Mouse (Mus musculus): ENCODE data around the gene Fam189a2. TPM values are rescaled to one million over a fixed set of nuclear protein-coding genes. Genes with fewer than 3 reads are reported as not detected.
A peak's percentile ranks its signal among the peaks of the same experiment; 100 is the strongest.

The Fam189a2 gene
- total RNA-seq (2021): 10 to 100 TPM; 22.5 to 31.0 TPM
- long read RNA-seq, experiment 1, transcript Fam189a2-201 (11 exons, 2,548 nt): major isoform, 14 of 17 reads
- long read RNA-seq, experiment 1, partial matches to known transcripts: 1 of 17 reads
- long read RNA-seq, experiment 1, other reads (novel, unspliced or antisense): 2 of 17 reads
- long read RNA-seq, experiment 2, transcript Fam189a2-201 (11 exons, 2,548 nt): major isoform, 27 of 37 reads
- long read RNA-seq, experiment 2, partial matches to known transcripts: 3 of 37 reads
- long read RNA-seq, experiment 2, other reads (novel, unspliced or antisense): 7 of 37 reads

DNA sequence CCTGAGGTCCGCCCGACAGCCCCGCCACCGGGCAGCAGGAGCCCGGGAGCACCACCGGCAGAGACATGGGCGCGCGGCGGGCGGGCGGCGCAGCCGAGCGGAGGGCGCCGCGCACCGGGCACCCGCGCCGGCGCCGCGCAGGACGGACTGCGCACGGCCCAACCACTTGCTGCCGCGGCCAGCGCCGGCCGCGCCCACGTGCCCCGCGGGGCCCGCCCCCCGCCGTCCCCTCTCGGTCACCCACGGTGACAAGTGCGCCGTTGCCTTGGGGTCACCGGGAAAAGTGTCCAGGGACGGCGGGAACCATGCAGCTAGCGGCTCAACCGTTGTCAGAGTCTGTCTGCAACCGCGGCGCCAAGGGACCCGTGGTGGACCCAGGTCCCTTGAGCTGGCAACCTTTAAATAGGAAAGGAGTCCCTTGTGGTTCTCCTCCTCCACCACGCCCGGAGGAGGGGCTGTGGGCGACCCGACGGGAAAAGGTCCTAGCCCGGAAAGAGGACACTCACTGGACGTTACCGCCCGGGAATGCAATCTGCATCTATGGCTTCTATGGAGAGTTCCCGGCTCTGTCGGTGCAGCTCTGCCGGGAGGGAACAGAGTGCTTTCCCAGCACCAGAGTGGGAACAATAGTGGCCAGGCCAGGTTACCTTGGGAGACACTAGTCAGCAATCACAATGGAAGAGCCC lies at the start of gene Fam189a2:
Fam189a2 (minus strand) TSS at position 149 of the 686 bp plus-strand sequence.
- peak; percentile 42 for DNase-seq

DNA sequence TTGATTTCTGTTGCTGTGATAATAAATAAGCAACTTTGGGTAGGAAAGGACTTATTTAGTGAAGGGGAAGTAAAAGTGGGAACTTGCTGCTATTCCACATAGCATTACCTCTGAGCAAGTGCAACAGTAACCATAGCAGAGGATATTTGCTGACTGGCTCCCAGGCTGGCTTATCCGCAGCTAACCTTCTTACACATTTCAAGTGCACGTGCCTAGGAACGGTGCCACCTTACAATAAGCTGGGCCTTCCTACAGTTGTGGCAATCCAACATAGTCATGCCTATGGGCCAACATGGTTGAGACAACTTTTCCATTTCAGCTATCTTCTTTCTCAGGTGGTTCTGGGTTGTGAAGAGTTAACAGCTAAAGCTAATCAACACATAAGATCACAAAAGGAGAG lies 46.8 kb upstream of the Fam189a2 start:
- no peak for DNase-seq

DNA sequence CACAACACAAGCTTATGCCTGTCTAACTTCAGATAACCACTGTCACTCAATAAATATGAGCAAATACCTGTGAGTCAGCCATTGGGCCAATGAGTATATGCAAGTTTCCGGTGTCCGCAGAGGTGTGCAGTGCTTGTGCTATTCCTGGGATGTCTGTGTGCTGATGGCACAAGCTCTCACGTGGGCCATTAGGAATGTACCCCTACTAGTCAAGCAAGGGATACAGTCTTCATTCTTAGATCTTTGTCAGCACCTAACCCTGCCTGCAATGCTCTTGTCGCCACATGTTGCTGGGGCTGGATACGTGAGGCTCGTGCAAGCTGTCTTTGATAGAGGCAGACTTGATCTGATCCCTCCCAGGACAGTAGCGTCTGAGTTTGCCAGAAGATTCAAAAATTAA lies 45.7 kb upstream of the Fam189a2 start:
- no peak for DNase-seq

DNA sequence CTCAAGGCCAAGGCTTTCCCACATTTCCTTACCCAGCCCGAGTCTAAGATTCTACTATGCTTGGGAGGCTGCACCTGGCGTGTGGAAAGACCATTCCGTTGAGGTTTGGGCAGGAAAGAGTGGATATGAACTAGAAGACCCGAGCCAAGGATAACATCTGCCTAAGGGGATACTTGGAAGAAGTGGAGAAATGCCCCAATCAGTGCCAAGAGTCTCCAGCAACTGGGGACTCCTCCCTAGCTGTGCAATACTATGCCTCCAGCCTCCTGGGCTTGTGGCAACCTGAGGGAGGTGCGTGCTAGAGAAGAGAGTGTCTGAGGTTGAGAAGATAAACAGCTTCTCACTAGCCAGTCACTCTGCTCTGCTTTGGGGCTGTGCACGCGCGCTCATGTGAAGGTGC lies 45.1 kb upstream of the Fam189a2 start:
- DNase-seq: no peak

DNA sequence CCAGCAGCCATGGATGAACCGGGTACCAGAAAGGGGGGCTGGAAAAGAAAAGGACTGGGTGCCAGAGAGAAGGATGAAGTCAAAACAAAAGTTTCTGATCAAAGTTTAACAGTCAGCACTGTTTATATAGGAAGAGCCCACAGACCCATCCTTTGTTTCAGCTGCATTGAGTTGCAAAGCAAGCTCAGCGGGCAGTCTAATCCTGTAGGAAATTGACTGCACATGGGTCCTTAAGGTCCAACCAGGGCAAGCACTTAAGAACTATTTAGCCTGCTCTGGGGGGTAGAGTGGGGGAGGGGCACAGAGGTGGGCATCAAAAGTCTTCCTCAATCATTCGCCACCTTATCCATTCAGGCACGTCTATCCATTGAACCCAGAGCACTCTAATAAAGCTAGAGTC lies 42.3 kb upstream of the Fam189a2 start:
- no peak for DNase-seq

DNA sequence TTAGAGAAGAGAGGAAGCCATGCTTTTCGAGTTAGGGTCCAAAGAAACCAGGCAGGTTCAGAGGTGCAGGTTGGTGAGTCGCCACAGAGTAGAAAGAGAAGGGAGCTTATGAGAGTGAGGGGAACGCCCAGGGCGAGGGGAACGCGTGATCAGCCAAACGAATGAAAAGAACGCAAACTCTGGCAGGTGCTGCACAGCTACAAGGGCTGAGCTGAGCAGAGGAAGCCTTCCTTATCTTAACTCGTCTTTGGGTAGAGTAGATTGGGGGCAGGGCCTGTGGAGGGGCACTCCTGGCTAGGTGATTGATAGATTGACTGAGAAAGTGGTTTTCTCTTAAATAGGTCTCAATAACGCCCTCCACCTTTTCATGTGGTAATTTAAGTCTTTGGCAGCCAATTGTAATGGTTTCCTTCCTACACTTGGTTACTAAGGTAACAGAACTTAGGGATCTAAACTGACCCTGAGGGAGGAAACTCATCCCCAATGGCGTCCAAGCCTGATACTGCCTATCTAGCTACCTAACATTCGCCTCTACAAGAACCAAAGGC lies 33.6 kb upstream of the Fam189a2 start:
- no peak for DNase-seq

DNA sequence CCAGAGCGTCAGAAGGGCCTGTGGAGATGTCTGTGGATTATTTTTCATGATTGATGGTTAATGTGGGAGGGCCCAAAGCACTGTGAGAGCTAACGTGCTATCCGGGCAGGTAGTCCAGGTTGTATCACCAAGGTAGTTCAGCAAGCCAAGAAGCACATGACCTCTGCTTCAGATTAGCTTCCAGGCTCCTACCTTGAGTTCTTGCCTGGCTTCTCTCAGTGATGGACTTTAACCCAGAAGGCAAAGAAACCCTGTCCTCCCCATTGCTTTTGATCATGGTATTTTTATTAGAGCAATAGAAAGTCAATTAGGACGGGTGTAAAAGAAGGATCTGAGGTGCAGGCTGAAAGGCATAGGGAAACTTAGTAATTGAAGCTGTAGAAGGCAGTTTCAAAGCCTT lies 32.8 kb upstream of the Fam189a2 start:
- DNase-seq: no peak

DNA sequence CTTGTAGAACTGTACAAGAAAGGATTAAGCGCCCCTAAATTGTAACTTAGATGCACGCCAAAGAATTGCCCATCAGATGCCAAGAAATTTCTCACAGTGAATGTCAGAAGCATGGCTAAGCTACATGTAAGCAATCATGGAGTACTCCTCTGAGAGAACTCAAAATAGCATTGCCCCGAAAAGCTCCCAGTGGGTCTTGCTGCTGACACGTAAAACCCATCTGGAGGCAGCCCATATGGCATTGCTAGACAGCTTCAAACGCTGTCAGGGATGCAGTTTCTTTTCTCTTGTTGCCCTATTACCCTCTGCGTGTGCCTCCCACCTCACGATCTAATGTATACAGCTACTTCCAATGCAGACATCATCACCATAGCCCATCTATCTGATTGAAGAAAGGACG lies 28.0 kb upstream of the Fam189a2 start:
- no peak for DNase-seq

DNA sequence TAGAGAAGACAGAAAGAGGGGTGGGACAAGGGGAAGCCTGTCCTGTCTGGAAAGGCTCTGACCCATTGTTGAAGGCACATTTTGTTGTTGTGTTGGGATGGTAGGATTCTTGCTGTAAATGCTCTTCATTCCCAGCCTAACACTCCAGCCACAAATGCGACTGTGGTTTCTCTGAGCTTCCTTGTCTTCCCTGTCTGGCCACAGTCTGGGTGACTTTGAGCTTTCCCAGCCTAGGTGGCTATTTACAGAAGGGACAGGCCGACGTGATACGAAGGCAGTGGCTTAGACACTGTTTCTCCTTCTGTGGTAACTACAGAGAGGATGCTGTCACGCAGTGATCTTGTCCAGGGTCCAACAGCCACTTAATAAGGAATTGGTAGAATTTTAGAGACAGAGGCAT lies 27.2 kb upstream of the Fam189a2 start:
- DNase-seq: no peak

DNA sequence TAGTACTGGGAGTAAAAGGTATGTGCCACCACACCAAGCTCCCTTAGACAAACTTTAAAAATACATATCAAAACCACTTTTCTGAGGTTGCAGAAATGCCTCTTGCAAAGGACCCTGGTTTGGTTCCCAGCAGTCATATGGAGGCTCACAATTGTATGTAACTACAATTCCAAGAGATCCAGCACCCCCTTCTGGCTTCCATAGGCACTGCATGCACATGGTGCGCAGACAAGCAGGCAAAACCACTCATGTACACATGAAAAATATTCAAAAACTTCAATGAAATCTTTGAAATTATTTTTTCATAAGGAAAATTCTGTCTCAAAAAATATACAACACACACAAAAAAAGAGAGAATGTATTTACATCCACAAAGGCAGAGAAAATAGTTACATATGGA lies 26.1 kb upstream of the Fam189a2 start:
- DNase-seq: no peak

DNA sequence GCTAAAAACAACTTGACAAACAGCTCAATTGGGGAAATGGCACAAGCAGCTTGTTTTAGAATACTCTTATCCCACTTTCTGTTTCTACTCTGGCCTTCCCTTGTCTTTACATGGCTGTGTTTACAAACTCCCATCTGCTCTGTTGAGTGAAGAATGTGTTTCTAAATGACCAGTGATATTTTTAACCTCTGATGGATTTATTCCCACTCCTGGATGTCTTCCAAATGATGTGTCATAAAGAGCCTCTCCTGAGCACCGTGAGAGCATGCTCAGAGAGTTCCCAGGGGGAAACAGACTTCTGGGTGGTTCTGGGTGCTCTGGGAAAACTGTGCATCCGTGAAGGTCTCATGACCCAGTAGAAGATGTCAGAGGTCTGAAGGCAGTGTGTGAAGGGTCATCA lies 24.1 kb upstream of the Fam189a2 start:
- DNase-seq: no peak

DNA sequence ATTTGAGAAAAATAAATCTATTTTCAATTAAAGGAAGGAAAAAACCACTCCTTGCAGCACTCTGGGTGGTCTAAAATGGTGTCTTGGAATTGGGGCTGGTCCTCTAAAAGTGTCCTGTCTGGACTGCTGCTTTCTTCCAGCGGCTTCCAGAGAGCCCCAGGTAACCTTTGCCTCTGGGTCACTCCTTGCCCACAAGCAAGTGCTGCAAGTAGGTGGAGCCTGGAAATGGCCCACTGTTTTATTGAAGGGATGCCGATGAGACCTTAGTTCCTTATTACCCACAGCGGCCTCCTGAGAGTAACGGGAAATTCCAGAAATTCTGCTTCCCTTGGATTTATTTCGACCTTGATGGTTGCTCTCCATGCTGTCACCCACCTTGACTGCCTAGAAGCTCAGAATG lies 23.4 kb upstream of the Fam189a2 start:
- DNase-seq: no peak

DNA sequence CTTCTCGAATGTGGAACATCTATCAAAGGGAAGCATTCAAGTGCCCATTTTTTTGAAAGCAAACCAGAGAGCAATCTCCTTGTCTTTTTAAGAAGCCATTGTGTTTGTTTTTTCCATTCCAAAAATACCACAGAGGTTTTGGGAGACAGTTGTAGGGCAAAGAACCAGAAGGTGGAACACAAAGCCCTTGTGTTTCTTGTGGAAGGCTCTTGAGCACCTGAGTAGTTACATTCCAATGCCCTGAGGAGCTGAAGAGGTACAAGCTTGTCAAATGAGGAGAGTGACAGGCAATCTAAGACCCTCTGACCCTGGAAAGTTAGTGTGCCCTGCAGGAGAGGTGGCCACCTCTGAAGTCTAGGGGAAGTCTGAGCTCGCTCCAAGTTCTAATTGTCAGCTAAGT lies 19.7 kb upstream of the Fam189a2 start:
- DNase-seq: no peak

DNA sequence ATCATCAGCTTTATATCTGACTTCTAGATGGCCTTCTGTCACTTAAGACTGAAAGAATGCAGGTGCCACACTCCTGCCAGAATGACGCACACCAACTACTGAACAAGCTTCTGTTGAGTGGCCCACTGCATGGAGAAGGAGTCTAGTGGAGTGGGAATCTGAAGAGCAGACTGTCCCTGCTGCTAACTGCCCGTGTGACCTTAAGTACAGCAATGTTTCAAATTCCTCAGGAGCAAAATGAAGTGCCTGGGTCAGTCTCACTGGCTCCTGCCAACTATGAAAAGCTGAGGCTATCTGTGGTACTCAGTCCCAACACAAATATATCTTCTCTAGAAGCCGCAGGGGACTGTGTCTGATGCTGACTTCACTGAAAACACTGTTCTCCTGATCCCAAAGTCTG lies 18.5 kb upstream of the Fam189a2 start:
- DNase-seq: no peak

DNA sequence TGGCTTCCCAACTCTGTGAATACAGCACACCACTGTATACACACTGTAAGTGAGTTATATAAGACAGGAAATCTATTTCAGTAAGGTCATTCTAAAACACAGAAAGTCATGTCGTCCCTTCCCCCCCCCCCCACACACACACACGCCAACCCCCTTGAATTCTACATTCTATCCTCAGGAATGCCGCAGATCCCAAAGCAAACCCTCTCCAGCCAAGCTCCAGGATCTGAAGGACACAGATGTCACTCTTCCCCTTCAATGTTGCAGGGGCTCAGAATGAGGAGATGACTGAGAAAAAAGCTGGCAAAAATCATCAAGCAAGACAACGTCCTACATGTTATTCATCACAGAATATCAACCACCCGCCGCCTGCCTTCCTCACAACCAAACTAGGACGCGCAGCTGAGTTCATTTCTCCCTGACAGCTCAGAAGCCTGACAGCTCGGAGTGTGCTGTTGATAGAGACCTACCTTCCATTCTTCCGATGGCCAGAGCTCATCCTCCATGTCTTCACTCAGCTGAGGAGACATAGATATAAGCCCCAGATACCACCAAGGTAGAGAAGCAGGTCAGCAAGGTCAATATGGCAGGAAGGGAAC lies 15.7 kb upstream of the Fam189a2 start:
- DNase-seq: no peak

DNA sequence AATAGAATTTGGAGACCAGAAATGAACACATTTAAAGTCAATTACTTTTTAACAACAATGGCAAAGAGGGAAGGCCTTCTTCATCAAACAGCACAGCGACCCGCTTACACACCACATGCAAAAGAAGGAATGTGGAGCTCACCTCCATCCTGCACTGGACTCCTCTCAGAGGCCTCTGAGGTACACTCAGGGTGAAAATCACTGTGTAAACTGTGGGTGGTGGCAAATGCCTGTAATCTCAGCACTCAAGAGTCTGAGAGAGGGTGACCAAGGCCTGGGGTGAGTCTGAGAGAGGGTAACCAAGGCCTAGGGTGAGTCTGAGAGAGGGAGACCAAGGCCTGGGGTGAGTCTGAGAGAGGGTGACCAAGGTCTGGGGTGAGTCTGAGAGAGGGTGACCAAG lies 11.6 kb upstream of the Fam189a2 start:
- DNase-seq: no peak

DNA sequence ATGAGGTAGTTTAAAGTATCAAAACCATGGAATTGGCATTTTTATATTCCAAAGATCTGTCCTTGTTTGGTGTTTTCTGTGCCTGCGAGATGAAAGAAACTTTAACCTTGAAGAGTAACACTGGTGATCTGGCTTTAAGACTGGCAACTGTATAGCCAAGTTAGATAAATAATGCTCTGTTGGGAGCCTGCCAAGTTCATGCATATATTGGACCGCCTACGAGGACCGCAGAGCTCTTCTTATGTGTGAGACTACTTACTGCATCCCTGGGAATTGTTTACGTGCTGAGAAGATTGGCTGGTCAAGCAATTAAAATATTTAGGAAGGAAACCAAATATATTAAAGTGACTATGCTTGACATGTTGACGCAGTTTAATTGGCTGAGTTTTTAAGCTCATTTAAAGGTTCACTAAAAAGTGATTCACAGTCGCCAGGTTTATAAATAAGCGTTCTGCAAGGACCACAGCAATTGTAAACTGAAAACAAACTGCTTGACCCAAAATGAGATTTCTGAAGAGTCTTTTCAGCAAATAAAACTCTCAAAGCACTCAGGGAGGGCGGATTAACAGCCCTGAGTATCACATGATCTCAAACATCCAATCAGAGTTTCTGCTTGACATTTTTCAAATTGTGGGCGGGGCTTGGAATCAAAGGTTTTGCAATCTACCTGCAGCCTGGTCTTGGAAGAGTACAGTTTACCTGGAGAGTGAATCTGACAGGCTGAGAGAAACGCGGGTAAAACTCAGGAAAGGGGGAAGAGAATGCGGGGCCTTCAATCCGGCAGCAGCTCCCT lies 8.4 kb upstream of the Fam189a2 start:
- DNase-seq: no peak

DNA sequence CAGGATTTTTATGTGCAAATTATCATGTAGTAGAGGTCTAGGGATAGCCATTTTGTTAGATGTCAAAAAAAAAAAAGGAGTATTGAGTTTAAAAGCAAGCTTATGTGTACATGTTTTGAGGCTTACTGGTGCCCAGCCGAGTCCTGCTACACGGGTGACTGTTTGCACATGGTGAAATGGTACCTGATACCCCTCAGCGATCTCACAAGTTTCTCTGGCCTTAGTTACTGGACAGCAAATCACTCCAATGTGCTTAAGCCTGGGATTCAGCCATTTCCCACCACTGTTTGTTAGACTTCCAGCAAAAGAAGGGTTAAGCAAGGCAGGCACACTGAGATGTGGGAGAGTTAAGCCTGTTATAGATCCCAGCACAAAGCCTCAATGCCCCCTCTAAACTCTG lies 3.5 kb upstream of the Fam189a2 start:
- no peak for DNase-seq

DNA sequence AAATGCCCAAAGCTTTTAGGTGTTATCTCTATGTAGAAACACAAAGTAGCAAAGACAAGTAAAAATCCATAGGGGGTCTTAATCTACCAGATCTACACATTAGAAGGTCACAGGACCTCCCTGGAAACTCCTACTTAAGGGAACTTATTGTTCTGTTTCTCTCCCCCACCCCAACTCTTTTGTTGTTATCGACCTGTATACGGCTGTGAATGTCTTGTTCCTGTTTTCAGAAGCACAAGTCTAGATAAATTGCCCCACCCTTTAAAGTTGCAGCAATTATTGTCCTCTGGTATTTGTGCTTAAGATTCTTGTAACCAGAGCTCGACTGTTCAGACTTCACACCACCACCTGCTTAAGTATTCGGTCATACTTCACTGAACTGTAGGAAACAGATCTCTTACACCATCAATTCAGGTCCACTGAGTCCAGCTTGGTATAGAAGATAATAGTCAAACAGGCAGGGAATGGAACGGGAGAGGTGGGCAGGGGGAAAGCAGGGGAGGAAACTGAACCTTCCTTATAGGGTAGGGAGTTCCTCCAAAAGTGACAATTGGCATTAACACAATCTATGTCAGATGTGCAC lies 1.9 kb upstream of the Fam189a2 start:
- no peak for DNase-seq

DNA sequence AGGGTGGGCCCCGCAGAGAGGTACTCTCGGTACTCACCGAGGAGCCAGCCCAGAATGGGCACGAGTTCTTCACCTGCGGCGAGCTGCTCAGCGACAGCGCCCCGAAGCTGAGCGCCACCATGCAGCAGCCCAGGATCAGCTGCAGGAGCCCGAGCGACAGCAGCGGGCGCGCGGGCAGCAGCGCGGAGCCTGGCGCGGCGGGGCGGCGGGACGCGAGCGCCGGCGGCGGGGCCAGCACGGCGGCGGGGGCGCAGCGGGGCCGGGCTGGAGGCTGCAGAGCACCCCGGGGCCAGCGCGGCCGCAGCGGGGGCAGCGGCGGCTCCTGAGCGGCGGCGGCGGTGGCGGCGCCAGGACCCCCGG lies 328 bp downstream of the Fam189a2 start:
- DNase-seq: peak; percentile 18

DNA sequence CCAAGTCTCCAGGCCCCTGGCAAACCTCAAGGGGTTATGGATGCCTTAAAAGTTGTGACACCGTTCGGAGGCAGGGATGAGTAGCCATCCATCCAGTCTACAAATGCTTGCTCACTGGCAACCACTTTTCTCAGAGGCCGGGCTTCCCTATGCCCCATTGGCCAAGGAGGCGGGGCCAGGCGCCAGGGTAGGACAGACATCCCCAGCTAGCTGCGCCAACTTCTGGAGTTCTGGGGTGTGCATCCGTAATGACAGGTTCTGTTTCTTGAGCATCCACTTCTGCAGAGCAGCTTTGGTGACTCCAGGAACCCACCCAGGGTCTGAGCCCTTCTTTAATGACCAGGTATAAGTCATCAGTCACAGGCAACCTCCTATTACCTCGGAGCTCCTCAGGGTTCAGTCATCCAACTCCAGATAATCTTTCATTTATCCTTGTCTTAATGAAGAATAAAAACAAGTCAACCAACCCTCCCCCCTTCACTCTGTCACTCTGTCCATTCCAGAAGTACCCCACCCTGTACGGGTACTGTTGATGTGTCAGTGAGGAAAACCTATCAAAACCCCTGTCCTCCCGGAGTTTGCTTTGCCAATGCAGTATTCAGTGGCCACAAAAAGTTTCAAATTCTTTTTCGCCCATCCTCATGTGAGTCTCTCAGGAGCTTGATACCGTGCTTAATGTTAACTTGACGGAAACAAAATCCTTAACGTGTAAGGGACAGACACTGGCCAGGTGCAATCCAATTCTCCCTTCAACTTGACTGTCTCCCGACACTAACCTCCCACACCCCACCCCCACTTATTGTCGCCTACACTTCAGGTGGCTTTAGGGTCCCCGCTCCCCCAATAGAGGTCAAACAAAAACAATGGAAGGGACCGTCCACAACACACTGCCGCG lies 956 bp downstream of the Fam189a2 start:
- DNase-seq: peak; percentile 33
